Mouse (Mus musculus): ENCODE data around the gene Fhl2. TPM values are rescaled to one million over a fixed set of nuclear protein-coding genes. Genes with fewer than 3 reads are reported as not detected.

Gene Fhl2
- polyA plus RNA-seq, 1 experiment from 2014 or later: 11.9 TPM

GRCm38 (mm10) chr1:43178780-43179179 lies 18.0 kb downstream of the Fhl2 start:
- ATAC-seq (no peak), DNase-seq (ENCODE audit: low spot score) (no peak)
- 89% methylated on average over 1 of the region's 1 CpGs for WGBS
- H3K4me3 ChIP-seq (ENCODE audit: low read depth, low read length): no peak overlapping the region
- H3K27ac ChIP-seq (ENCODE audit: low read depth, low read length): no peak overlapping the region
- no peaks in the 10 kb centered on the region for H3K4me1 ChIP-seq (ENCODE audit: control insufficient read depth, insufficient read depth, low read length)
- H3K9me3 ChIP-seq (replicated peaks; ENCODE audit: control insufficient read depth, low read length): no peaks in the 10 kb centered on the region
- H3K27me3 ChIP-seq (replicated peaks; ENCODE audit: control insufficient read depth, insufficient read depth, low read length): no peaks in the 10 kb centered on the region
- no peaks in the 10 kb centered on the region for H3K36me3 ChIP-seq (ENCODE audit: control insufficient read depth, insufficient read depth, low read length)
- no peak overlapping the region for H3K4me2 ChIP-seq (ENCODE audit: low read length)
- no peak overlapping the region for H3K9ac ChIP-seq (ENCODE audit: low read length)

DNA sequence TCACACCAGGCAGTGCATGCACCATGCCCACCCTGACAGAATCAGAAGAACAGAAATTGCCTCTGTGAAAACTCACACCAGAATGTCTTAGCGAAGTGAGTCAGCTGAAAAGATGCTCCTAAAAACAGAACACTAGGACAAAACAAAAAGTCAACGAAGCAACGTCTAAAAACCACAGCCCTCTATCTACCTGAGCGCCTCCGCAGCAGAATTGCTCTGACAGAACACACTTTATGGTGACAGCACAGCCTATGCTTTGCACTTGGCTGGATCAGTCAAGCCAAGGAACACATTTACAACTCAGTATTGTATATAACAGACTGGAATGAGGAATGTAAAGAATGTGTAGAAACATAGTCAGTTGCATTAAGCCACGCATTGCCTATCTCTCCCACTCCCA lies 18.4 kb downstream of the Fhl2 start:
- whole genome bisulfite sequencing: 87% methylated on average over 6 of the region's 6 CpGs
- no peaks in the 10 kb centered on the region for H3K36me3 ChIP-seq (ENCODE audit: control insufficient read depth, insufficient read depth, low read length)

DNA sequence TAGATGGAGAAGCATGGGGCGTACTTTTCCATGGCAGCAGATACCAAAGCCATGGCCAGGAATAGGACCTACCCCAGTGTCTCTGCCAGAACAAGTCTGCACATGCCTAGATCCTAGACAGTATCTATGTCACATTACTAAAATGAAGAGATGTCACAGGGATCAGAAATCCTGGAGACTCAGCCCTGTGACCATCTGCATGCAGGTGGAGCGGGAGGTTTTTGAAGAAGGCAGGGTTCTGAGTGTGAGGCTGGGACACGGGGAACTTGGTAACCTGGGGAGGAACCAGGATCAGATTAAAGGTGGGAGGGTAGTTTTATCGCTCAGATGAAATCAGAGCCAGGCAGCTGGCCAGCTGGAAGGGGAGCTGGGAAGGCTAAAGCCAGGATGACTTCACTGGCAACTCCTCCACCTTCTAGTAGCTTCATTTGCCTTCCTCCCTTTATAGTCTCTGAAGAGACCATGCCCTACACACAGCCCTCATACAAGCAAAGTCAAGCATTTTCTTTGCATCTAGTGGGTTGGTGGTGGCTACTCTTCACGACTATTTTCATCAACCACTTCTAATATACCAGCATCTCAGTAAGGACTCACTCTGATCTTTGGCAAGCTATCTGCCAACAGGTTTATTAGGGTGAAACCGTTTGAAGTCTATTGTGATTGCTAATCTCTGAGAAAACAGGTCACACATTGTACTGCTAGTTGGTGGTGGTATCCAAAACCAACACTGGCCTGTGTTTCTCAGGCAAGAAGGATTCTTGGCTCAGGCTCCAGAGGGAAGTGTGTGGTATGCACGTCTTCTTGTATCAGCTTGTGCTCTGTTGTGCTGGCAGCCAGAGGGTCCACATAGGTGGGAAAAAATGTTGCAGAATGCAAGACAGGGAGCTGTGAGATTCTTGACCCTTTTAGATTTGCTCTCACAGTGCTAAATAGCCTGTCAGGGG lies 23.2 kb downstream of the Fhl2 start:
- Histone ChIP-seq H3K27ac (ENCODE audit: low read depth, low read length) (no peak overlapping the region), H3K4me3 (ENCODE audit: low read depth, low read length) (no peak overlapping the region), H3K36me3 (ENCODE audit: control insufficient read depth, insufficient read depth, low read length) (no peaks in the 10 kb centered on the region), H3K4me1 (ENCODE audit: control insufficient read depth, insufficient read depth, low read length) (no peaks in the 10 kb centered on the region), H3K27me3 (replicated peaks; ENCODE audit: control insufficient read depth, insufficient read depth, low read length) (no peaks in the 10 kb centered on the region), H3K4me2 (ENCODE audit: low read length) (no peak overlapping the region), H3K9ac (ENCODE audit: low read length) (no peak overlapping the region), H3K9me3 (replicated peaks; ENCODE audit: control insufficient read depth, low read length) (no peaks in the 10 kb centered on the region)
- DNase-seq (ENCODE audit: low spot score): no peak
- ATAC-seq: no peak
- 79% methylated on average over 7 of the region's 7 CpGs for WGBS

More for the DNA sequence above, 18.4 kb downstream of the Fhl2 start:
- no peaks in the 10 kb centered on the region for H3K9me3 ChIP-seq (replicated peaks; ENCODE audit: control insufficient read depth, low read length)
- H3K4me3 ChIP-seq (ENCODE audit: low read depth, low read length): no peak overlapping the region
- no peak for DNase-seq (ENCODE audit: low spot score)
- no peak overlapping the region for H3K4me2 ChIP-seq (ENCODE audit: low read length)
- no peak for ATAC-seq
- no peaks in the 10 kb centered on the region for H3K27me3 ChIP-seq (replicated peaks; ENCODE audit: control insufficient read depth, insufficient read depth, low read length)
- H3K27ac ChIP-seq (ENCODE audit: low read depth, low read length): no peak overlapping the region
- no peak overlapping the region for H3K9ac ChIP-seq (ENCODE audit: low read length)
- no peaks in the 10 kb centered on the region for H3K4me1 ChIP-seq (ENCODE audit: control insufficient read depth, insufficient read depth, low read length)

- no peak overlapping the region for H3K4me3 ChIP-seq (ENCODE audit: low read depth, low read length)
- DNase-seq (ENCODE audit: low spot score): no peak
- H3K27ac ChIP-seq (ENCODE audit: low read depth, low read length): no peak overlapping the region
- no peak overlapping the region for H3K4me2 ChIP-seq (ENCODE audit: low read length)
- no peak for ATAC-seq
- H3K4me1 ChIP-seq (ENCODE audit: control insufficient read depth, insufficient read depth, low read length): no peaks in the 10 kb centered on the region
- H3K9me3 ChIP-seq (replicated peaks; ENCODE audit: control insufficient read depth, low read length): no peaks in the 10 kb centered on the region
- no peak overlapping the region for H3K9ac ChIP-seq (ENCODE audit: low read length)
- no peaks in the 10 kb centered on the region for H3K27me3 ChIP-seq (replicated peaks; ENCODE audit: control insufficient read depth, insufficient read depth, low read length)
- 85% methylated on average over 6 of the region's 6 CpGs for whole genome bisulfite sequencing
- no peaks in the 10 kb centered on the region for H3K36me3 ChIP-seq (ENCODE audit: control insufficient read depth, insufficient read depth, low read length)
Observed at GRCm38 (mm10) chr1:43171816-43172215, 25.0 kb downstream of the Fhl2 start.

DNA sequence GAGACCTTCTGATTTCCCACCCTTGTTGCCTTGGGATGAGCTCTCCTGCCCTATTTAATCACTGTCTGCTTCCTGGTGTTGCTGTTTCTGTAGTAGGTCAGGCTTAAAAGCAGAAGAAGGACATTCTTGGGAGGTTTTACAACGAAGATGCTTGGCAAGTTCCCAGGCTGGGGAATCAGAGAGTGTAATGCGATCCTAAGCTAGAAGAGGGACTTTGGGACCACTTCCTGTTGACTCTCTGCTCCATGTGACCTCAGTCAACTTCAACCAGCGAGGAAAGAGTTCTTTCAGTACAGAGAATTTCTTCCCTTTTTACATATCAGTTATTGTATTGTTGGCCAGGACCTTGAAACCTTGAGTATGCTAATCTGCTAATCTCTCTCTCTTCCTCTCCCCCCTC lies 25.7 kb downstream of the Fhl2 start:
- DNase-seq (ENCODE audit: low spot score): no peak
- Histone ChIP-seq H3K4me2 (ENCODE audit: low read length) (no peak overlapping the region), H3K9me3 (replicated peaks; ENCODE audit: control insufficient read depth, low read length) (no peaks in the 10 kb centered on the region), H3K27me3 (replicated peaks; ENCODE audit: control insufficient read depth, insufficient read depth, low read length) (no peaks in the 10 kb centered on the region), H3K9ac (ENCODE audit: low read length) (no peak overlapping the region), H3K36me3 (ENCODE audit: control insufficient read depth, insufficient read depth, low read length) (no peaks in the 10 kb centered on the region), H3K4me1 (ENCODE audit: control insufficient read depth, insufficient read depth, low read length) (no peaks in the 10 kb centered on the region), H3K27ac (ENCODE audit: low read depth, low read length) (no peak overlapping the region), H3K4me3 (ENCODE audit: low read depth, low read length) (no peak overlapping the region)
- ATAC-seq: no peak
- 55% methylated on average over 3 of the region's 3 CpGs for WGBS

DNA sequence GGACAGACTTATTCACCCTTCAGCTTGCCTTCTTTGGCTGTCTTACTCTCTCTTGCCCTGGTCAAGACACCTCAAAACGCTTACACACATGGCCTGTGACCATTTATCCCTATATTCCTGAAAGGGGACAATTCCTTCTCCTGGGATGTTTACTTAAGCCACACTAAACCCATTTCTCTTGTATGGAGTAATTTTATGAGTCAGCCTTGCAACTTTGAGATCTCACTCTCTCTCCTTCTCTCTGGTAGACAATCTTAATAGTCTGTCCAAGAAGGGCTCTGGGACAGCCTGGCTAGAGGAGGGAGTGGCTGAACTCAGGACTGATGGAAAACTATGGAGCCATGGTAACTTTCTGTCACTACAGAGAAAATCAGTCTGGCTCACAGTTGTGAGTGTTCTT lies 27.1 kb downstream of the Fhl2 start:
- ATAC-seq: no peak
- Histone ChIP-seq H3K4me3 (ENCODE audit: low read depth, low read length) (no peak overlapping the region), H3K27ac (ENCODE audit: low read depth, low read length) (no peak overlapping the region), H3K9ac (ENCODE audit: low read length) (no peak overlapping the region), H3K27me3 (replicated peaks; ENCODE audit: control insufficient read depth, insufficient read depth, low read length) (no peaks in the 10 kb centered on the region), H3K4me1 (ENCODE audit: control insufficient read depth, insufficient read depth, low read length) (no peaks in the 10 kb centered on the region), H3K9me3 (replicated peaks; ENCODE audit: control insufficient read depth, low read length) (no peaks in the 10 kb centered on the region), H3K36me3 (ENCODE audit: control insufficient read depth, insufficient read depth, low read length) (no peaks in the 10 kb centered on the region), H3K4me2 (ENCODE audit: low read length) (no peak overlapping the region)
- WGBS: 81% methylated on average over 1 of the region's 1 CpGs
- DNase-seq (ENCODE audit: low spot score): no peak

GRCm38 (mm10) chr1:43169227-43169626 lies 27.6 kb downstream of the Fhl2 start:
- H3K9me3 ChIP-seq (replicated peaks; ENCODE audit: control insufficient read depth, low read length): no peaks in the 10 kb centered on the region
- whole genome bisulfite sequencing: 80% methylated on average over 7 of the region's 7 CpGs
- H3K4me1 ChIP-seq (ENCODE audit: control insufficient read depth, insufficient read depth, low read length): no peaks in the 10 kb centered on the region
- H3K9ac ChIP-seq (ENCODE audit: low read length): no peak overlapping the region
- DNase-seq (ENCODE audit: low spot score) (no peak), ATAC-seq (no peak)
- H3K36me3 ChIP-seq (ENCODE audit: control insufficient read depth, insufficient read depth, low read length): no peaks in the 10 kb centered on the region
- H3K27me3 ChIP-seq (replicated peaks; ENCODE audit: control insufficient read depth, insufficient read depth, low read length): no peaks in the 10 kb centered on the region
- no peak overlapping the region for H3K4me3 ChIP-seq (ENCODE audit: low read depth, low read length)
- no peak overlapping the region for H3K4me2 ChIP-seq (ENCODE audit: low read length)
- no peak overlapping the region for H3K27ac ChIP-seq (ENCODE audit: low read depth, low read length)

DNA sequence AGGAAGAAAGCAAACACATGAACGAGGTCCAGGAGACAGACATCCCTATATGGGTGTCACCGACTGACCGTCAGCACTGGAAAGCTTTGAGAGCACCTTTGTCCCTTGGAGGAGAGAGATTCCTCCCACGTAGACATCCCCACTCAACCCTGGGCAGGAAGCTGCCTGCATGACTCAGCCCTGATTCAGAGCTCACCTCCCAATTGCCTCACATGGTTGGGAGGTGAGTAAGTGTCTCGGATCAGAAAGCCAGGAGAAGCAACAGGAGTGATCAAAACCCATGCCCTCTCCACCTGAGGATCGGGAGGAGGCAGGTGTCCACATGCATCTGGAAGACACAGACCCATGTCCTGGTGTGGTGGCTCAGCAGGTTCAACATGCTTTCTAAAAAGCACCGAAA lies 28.2 kb downstream of the Fhl2 start:
- no peak overlapping the region for H3K27ac ChIP-seq (ENCODE audit: low read depth, low read length)
- ATAC-seq: no peak
- WGBS: 89% methylated on average over 7 of the region's 7 CpGs
- H3K9me3 ChIP-seq (replicated peaks; ENCODE audit: control insufficient read depth, low read length): no peaks in the 10 kb centered on the region
- DNase-seq (ENCODE audit: low spot score): no peak
- H3K4me2 ChIP-seq (ENCODE audit: low read length): no peak overlapping the region
- no peaks in the 10 kb centered on the region for H3K36me3 ChIP-seq (ENCODE audit: control insufficient read depth, insufficient read depth, low read length)
- no peak overlapping the region for H3K9ac ChIP-seq (ENCODE audit: low read length)
- no peak overlapping the region for H3K4me3 ChIP-seq (ENCODE audit: low read depth, low read length)
- H3K4me1 ChIP-seq (ENCODE audit: control insufficient read depth, insufficient read depth, low read length): no peaks in the 10 kb centered on the region
- no peaks in the 10 kb centered on the region for H3K27me3 ChIP-seq (replicated peaks; ENCODE audit: control insufficient read depth, insufficient read depth, low read length)

GRCm38 (mm10) chr1:43168026-43168425 lies 28.8 kb downstream of the Fhl2 start:
- peaks cover 4% of the 10 kb centered on the region for H3K4me1 ChIP-seq (ENCODE audit: control insufficient read depth, insufficient read depth, low read length)
- H3K9ac ChIP-seq (ENCODE audit: low read length): no peak overlapping the region
- H3K27ac ChIP-seq (ENCODE audit: low read depth, low read length): no peak overlapping the region
- no peaks in the 10 kb centered on the region for H3K9me3 ChIP-seq (replicated peaks; ENCODE audit: control insufficient read depth, low read length)
- H3K36me3 ChIP-seq (ENCODE audit: control insufficient read depth, insufficient read depth, low read length): no peaks in the 10 kb centered on the region
- no peaks in the 10 kb centered on the region for H3K27me3 ChIP-seq (replicated peaks; ENCODE audit: control insufficient read depth, insufficient read depth, low read length)
- DNase-seq (ENCODE audit: low spot score) (no peak), ATAC-seq (no peak)
- WGBS: 42% methylated on average over 5 of the region's 5 CpGs
- H3K4me2 ChIP-seq (ENCODE audit: low read length): no peak overlapping the region
- H3K4me3 ChIP-seq (ENCODE audit: low read depth, low read length): no peak overlapping the region

Measured in forebrain, embryonic 14.5 days (tissue).